Mouse (Mus musculus): ENCODE data around the gene Tppp2.
A peak's percentile ranks its signal among the peaks of the same experiment; 100 is the strongest.

Tppp2 gene

DNA sequence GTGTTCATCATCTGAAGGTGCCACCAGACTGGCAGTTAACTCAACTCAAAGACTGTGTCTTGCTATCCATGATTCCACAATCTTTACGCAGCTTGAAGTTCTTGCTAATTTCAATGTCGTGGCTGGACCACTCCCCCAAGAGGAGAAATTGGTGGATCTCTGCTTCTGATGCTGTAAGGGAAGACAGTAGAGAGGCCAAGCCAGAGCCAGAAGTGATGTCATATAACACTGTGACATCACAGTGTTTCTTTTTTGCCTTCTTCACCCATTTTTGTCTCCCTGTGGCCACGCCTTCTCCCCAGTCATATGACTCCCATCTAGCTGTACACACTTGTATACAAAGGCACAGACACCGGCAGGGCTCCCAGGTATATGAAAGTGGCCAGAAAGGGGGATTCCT, at the start of gene Tppp2:
TSS of gene Tppp2 (plus strand) at position 301 of the 400 bp plus-strand sequence.
- no peak for DNase-seq (ENCODE audit: low spot score)

DNA sequence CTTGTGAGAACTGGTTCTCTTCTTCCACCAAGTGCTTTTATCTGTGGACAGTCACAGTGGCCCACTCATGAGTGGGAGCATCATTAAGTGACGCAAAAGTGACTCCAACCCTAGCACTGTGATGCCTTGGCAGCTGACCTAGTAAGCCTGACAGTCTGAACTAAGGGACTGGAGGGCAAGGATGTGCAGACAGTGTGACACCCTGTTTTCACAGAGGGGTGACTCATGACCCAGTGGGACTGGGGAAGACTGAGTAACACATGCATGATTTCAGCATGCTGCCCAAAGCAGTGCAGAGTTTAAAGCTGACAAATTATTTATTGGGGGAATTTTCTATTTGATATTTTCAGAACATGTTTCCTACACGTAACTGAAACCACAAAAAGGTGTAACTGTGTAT, 47.5 kb upstream of the Tppp2 start:
- no peak for DNase-seq (ENCODE audit: low spot score)

DNA sequence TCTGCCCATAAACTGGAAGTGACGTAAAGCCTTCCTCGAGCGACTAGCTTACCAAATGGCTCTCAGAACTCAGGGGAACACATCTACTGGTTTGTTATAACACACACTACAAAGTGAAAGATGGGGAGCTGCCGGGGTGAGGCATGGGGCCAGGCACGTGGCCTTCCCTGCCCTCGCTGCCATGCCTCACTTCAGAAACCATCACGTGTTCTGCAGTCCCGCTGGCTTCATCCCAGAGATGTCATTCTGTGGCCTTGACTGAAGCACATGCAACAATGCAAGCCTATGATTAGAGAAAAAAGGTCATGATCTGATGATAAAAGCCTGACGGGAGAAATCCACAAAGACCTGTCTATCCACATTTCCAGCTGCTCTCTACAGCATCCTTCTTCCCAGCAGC, 46.5 kb upstream of the Tppp2 start:
- no peak for DNase-seq (ENCODE audit: low spot score)

DNA sequence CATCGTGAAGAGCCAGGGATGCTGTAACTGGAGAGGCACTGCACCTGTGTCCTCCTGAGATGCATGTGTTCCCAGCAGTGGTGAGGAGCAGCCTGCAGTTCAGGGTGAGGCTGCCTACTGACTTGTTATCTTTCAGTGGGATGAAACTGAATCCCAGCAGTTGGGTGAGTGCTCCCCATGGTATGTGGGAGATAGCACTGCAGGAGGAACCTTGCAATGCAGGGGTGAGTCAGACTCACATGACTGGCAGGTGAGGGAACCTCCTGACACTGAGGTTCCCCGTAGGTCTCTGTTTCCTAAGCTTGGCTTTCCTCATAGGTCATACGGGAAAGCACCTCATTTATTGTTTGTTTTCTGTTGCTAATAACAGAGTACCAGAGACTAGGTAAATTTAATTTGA, 40.7 kb upstream of the Tppp2 start:
- no peak for DNase-seq (ENCODE audit: low spot score)

DNA sequence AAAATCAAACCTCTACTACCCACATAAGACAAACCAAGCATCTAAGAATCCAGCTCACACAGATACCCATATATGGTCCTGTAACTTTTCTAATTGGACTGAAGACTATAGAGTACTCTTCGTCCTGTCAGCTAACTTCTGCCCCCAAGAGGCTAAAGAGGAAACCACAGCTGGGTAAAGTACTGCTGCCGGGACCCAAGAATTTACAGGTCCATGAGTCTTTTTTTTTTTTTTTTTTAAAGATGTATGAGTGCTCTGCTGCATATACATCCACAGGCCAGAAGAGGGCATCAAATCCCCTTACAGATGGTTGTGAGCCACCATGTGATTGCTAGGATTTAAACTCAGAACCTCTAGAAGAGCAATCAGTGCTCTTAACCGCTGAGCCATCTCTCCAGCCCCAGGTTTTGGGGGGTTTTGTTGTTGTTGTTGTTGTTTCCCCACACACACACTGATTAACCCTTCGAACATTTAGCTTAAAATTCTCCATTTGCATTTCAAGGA, 34.6 kb upstream of the Tppp2 start:
- peak; percentile 85 for DNase-seq (ENCODE audit: low spot score)

DNA sequence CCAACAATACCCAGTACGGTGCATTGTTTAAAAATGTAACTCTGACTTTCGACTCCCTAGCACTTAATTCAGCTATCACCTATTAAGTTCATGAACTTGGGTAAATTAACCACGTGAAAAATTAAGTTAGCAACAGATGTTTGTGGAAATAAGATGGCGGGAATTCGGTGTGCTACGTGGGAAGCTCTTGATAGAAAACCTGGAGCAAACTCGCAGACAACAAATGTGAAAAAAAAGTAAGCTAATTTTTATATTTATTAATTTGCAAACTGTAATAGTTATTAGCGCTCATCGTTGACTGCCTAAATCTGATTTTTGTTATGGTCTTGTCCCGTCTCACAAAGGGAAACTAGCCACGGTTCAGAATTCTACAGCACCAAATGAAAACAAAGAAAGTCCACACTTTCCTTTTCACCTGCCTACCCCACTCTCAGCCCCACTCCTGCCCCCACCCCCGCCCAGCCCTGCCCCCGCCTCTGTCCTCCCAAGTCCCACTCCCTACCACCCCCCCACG, 34.1 kb upstream of the Tppp2 start:
- no peak for DNase-seq (ENCODE audit: low spot score)

DNA sequence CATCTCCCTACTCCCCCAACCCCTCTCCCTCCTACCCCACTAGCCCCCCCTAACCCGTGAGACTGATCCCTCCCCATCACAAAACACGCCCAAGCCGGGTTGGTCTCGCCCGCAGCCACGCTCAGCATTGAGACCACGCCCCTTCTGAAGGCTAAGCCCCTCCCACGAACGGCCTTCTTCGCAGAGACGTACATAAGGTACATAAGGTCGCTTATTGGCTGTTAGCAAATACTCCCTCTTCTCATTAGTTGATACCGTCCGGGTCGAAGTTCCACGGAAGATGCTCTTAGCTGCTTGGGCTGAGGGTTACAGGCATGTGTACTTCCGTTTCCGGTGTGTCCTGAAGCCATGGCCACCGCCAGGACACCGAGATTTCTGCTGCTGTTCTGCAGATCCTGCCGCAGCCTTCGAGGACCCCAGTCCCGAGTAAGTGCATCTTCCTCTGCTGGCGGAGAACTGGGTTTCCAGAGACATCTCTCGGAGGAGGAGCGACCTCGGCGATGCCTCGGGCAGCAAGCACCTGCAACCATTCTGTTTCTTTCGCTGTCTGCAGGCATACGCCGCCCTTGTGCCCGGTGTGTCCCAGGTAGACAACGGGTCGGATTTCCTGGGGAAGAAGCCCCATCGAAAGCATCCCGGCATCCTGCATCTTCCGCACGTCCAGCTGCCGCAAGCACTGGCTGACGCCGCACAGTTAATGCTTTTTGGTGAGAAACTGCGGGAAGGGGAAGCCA, 33.5 kb upstream of the Tppp2 start, which contains the start of gene Mettl17:
TSS of gene Mettl17 (plus strand) at position 245 of the 734 bp plus-strand sequence.
- peak; percentile 98 for DNase-seq (ENCODE audit: low spot score)

DNA sequence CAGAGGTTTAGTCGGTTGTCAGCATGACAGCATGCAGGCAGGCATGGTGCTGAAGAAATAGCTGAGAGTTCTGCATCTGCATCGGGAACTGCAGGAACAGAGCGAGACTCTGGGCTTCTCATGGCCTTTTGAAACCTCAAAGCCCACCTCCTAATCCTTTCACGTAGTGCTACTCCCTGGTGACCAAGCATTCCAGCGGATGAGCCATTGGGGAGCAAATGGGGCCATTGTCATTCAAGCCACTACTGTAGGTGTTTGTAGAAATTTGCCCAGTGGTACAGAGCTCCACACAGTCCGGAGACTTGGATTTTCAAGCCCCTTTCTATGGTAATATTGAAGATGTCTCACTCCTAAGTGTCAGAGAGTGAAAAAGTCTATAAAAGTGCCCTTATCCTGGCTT, 32.2 kb upstream of the Tppp2 start:
- DNase-seq (ENCODE audit: low spot score) = no peak

DNA sequence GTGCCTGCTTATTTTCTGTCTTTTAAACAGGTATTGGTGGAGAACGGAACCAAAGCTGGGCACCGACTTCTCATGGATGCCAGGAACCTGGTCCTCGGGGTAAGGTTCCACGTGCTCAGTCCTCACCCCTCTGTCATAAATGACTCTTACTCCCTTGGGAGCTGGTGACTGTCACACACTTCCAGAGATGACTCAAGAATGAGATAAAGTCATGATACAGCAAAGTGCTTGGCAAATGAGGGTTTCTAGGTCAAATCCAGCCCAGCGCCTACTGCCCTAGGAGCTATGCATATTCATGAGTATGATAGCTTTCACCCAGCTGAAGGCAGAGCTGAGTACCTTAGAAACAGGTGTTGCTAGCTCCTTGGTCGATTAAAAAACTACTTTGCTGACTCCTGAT, 28.4 kb upstream of the Tppp2 start:
- DNase-seq (ENCODE audit: low spot score) = no peak

DNA sequence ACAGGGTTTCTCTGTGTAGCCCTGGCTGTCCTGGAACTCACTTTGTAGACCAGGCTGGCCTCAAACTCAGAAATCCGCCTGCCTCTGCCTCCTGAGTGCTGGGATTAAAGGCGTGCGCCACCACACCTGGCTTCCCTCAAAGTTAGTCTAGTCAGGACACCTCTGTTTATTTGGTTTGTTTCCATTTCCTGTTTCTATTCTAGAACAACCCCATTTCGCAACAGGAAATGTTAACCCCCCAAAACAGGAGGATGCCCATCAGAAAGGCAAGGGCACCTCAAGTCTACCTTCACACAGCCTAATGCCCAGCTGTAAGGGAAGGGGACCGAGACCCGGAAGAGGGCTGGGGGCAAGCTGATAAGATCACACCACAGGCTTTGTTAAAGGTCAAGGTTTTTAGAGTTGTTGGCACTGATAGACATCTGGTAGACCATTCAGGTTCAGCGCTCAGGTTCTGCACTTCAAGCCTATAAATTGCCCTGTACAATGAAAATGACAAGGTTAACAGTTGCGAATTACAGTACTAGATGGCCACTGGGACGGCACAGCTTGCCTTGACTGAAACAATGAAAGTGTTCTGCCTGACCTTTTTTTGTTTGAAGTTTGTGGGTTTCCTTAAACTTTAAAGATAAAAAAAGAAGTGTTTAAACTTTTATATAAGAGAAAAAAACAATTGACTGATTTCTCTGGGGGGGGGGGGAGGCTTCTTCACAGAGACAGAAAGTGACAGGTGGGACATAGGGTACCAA, 25.9 kb upstream of the Tppp2 start, which contains the start of gene Slc39a2:
TSS of gene Slc39a2 (plus strand) at position 699 of the 749 bp plus-strand sequence.
- DNase-seq (ENCODE audit: low spot score) = no peak

DNA sequence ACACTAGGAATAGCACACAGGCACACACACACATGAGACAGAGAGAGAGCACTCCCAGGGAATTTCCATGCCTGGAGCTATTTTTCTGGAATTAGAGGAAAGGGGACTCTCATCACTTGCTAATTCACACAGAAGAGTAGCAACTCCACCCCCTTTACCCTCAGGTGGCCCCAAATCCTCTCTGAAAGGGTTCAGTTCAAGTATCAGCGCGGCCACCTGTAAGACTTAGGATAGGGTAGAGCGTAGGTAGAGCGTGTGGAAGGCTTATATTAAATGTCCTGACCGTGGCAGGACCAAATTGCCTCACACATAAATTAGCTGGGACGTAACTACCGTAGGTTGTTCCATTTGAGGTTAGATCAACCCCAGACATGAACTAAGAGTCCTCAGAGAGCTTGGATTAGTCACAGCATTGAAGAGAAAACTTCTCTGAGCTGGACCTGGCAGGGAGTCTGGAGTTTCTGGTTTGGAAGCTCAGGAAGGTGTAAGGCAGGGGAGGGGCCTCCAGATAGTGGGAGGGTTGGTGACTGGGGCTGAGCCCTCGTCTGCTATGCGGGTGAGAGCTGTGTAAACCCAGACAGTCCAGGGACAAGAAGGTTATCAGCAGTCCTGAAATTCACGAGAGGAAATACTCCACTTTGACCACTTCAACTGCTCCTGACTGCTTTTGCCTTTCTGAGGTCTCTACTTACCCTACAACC, 25.0 kb upstream of the Tppp2 start:
- DNase-seq (ENCODE audit: low spot score) = no peak

DNA sequence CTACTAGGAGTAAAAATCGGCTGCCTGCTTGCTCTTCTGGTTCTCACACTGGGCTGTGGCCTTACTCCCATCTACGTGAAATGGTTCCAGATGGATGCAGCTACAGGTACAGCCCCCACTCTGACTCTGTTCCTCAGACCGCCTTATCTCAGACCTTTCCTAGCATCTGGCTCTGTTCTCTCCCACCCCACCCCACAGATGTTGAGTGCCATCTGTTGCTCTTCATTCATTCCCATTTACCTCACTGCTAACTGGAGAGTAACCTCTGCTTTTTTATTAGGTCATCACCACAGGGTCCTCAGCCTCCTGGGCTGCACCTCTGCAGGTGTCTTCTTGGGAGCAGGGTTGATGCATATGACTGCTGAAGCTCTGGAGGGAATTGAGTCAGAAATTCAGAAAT, 24.4 kb upstream of the Tppp2 start:
- DNase-seq (ENCODE audit: low spot score) = no peak

DNA sequence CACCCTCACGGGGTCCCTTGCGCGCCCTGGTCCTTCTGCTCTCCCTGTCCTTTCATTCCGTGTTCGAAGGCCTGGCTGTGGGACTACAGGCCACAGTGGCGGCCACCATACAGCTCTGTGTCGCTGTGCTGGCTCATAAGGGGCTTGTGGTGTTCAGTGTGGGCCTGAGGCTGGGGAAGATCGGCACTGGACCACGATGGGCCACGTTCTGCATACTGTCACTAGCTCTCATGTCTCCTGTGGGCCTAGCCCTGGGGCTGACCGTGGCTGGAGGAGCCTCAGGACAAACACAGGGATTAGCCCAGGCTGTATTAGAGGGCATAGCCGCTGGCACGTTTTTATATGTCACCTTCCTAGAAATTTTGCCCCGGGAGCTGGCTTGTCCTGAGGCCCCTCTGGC, 23.2 kb upstream of the Tppp2 start:
- no peak for DNase-seq (ENCODE audit: low spot score)

DNA sequence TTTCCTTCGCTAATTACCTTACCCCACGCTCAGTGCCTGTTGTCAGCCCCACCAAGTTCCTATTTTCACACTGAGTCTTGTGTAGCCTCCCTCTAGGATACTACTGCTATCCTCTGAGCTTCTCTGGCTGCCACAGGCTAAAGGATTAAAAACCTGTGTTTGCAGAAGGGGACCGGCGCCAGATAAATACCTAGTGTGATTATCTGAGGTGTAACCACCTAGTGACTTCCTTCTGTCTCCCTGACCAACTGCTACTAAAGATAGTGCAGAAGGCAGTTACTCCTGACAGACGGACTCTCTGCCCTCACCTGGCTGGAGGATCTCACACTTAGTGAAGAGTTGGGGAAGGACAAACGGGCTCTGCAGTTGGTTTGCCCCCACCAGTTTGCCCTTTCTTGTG, 22.2 kb upstream of the Tppp2 start:
- DNase-seq (ENCODE audit: low spot score) = no peak

DNA sequence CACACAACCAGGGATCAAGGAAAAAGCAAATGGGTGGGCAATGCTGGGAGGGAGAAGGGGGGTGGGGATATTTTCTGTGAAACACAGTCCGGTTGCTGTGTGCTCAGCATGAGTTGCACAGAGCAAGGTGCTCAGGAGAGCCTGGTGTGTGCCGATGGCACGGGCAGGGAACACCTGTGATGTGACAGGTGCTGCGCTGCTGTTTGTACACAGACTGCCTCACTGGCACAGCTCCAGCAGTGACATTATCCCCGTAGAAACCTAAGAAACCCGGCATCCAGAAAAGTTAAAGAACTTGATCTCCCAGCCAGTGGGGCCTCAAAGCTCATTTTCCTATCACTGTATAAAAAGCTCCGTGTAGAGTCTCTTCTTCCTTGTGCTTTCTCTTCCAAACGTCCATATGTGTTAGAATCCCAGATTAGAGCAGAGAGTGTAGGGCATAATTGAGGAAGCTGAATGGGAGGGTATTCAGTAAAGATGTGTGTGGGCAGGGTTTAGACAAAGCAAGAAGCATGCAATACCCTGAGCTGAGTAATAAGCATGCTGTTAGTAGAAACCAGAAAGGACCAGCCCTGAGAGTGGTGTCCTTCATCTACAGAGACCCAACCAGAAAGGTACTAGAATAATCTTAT, 21.6 kb upstream of the Tppp2 start:
- no peak for DNase-seq (ENCODE audit: low spot score)

DNA sequence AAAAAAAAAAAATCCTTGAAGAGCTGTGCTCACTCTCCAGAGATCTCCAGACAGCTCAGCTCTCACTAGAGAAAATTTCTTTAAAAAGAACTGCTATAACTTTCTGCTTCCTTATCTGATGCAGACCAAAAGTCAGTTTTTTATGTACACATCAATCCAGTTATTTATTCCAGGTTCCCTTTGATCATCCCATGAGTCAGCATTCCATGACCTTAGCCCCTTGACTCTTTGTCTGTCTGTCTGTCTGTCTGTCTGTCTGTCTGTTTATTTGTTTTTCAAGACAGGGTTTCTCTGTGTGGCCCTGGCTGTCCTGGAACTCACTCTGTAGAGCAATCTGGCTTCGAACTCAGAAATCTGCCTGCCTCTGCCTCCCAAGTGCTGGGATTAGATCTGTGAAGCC, 18.9 kb upstream of the Tppp2 start:
- DNase-seq (ENCODE audit: low spot score) = no peak

DNA sequence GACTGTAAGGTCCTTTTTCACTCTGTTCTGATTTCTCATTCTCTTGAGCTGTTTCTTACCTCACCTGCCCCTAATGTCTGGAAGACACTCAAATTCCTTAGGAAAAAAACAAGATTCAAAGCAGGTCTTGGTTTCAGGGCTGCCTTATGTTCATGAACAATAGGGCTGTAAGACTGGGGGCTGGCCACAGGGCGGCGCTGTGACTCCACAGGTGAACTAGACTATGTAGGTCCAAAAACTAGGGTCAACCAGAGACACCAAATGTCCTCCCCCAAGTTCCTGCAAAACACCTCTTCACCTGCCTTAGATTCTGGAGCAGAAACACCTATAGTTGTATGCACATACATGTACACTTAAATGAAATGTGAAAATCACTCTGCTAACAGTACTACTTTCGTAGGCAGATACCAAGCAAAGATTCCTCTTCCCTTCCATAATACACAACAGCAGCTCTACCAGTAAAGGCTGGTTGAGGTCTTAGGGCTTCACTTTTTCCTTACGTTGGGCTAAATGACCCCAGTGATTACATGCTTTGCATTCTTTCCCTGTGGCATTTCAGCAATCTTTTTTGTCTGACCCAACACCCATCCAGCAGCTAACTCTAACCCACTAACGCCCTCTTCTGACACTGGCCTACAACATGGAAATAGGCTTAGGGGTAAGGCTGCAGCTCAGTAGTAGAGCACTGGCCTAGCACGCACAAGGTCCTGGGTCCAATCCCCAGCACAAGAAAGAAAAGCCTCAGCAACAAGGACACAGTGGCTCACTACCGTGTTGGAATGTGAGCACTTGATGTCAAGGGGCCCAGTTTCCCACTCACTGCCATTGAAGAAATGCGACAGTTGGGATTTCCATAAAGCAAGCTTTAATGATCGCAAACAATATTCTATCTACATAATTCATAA, 15.2 kb upstream of the Tppp2 start:
- DNase-seq (ENCODE audit: low spot score) = peak; percentile 95

DNA sequence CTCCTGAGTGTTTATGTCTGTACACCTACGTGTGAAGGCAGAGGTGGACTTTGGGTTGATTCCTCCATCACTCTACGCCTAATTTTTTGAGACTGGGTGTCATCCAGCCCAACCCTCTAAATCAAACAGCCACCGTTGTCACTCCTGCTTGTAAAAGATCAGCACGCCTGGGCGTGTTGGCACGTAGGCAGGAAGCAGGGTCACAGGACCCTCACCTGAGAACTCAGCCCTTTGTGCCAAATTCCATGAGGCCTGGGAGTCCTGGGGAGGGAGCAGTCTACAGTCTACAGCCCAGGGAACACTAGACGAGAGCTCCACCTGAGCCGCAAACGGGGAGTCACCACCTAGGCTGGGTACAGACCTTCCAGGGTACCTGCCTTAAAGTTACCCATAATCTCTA, 14.4 kb upstream of the Tppp2 start:
- DNase-seq (ENCODE audit: low spot score) = no peak

DNA sequence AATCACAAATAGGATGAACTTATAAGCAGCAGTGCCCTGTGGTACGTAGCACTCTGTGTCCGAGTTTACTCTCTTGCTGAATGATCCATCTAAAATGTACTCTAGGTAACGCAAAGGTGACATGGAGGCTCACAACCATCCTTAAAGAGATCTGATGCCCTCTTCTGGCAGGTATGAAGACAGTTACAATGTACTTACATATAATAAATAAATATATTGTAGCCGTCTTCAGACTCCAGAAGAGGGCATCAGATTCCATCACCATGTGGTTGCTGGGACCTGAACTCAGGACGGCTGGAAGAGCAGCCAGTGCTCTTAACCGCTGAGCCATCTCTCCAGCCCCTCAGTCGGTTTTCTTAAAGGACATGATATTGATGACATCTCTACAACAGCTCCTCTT, 13.5 kb upstream of the Tppp2 start:
- no peak for DNase-seq (ENCODE audit: low spot score)

DNA sequence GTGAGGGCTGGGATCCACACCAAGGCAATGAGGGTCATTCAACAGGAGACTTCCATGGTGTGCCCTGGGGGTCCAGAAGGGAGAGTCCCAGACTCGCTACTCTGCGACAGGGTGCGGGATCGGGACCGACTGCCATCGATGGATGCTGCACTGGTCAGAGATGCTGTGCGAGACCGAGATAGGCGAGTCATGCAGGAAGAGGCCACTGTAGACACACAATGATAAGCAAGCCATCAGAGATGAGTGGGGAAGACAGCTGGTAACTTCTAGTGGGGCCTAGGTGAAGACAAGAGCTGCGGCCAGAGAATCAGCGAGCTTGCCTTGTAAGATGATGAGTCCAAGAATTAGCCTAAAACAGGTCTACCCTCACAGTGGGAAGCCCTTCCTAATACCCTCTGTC, 12.1 kb upstream of the Tppp2 start:
- no peak for DNase-seq (ENCODE audit: low spot score)

DNA sequence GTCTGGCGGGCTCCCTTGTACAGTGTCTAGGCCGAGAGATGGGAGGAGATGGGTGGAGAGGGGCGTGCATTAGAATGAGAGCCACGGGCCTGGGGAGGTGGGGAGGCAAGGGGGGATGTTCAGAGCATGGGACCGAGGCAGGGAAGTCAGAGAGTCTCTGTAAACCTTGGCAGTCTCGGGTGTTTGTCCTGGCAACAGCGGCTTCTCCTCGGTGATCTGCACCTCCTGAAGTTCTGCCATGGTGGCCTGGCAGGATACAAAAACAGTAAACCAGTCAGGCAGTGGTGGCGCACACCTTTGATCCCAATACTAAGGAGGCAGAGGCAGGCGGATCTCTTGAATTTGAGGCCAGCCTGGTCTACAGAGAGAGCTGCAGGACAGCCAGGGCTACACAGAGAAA, 6.9 kb upstream of the Tppp2 start:
- no peak for DNase-seq (ENCODE audit: low spot score)

Measured in testis, postnatal 10 days (tissue).